Mouse (Mus musculus): ENCODE data around the gene Snd1. TPM values are rescaled to one million over a fixed set of nuclear protein-coding genes. Genes with fewer than 3 reads are reported as not detected.
A peak's percentile ranks its signal among the peaks of the same experiment; 100 is the strongest.

Gene Snd1
- total RNA-seq, 2 experiments from 2014 or later, result 114 TPM

DNA sequence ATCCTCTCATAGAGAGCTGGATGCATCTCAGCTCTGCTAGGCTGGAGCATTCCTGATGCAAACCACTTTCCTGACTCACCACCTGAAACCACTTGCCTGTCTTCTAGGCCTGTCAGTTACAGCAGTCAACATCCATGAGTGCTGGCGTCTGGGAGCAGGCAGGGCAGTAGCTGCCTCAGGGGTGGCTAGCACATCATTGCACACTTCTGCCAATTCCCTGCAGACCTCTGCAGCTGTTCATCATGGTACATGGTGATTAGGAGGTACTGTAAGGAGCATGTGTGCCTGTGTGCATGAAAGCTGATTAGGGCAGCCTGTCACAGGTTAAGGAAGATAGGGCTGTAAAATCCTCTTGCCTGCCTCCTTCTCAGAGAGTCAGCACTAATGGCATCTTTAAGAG, 153.5 kb downstream of the Snd1 start:
- intact Hi-C loops (cut with DNase I), result no loop called here
- no peak for DNase-seq

DNA sequence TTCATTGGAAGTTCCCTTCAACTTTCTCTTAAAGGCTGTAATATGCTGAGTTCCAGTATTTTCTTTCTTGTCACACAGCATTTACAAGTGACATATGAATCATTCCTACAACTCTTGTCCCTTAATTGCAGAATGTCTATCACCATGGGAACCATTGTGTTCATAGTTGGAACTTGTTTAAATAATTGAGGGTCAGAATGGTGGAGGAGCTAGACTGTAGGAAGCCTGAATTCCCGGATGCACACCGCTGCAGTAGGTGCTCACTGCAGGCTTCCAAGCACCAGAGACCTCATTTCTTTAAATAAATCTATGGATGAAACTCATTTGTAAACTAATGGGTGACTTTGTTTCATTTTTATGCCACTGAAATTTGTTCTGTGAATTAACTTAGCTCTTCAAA, 154.9 kb downstream of the Snd1 start:
- intact Hi-C loops (cut with DNase I), result no loop called here
- no peak for DNase-seq

GRCm38 (mm10) chr6:28630926-28631325, 156.0 kb downstream of the Snd1 start:
- intact Hi-C loops (cut with DNase I), result no loop called here
- DNase-seq, result peak; percentile 30

DNA sequence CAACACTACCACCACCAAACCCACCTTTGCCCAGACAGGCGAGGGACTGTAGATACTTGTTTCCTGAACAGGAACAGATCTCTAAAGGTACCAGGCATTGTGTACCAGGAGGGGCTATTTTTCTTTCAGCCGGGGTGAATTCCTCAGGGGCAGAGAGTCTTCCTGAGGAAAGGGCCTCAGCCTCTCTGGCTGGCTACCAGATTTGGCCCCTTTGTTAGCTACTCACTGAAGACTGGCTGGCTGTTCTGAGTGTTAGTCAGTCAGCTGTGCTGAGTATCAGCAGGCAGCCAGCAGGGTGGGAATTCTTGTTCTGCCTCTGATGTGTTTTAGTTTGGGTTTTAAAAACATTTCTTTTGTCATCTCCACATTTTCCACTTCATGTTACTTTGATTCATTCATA, 158.2 kb downstream of the Snd1 start:
- intact Hi-C loops (cut with DNase I), result no loop called here
- DNase-seq, result peak; percentile 62

- intact Hi-C loops (cut with DNase I), result no loop called here
- DNase-seq, result no peak
These were observed 158.7 kb downstream of the Snd1 start for GRCm38 (mm10) chr6:28633656-28634055.

- DNase-seq, result no peak
- intact Hi-C loops (cut with DNase I), result no loop called here
These were observed 160.2 kb downstream of the Snd1 start for GRCm38 (mm10) chr6:28635092-28635491.

GRCm38 (mm10) chr6:28635531-28636348, 160.8 kb downstream of the Snd1 start:
- no peak for DNase-seq
- intact Hi-C loops (cut with DNase I), result no loop called here

DNA sequence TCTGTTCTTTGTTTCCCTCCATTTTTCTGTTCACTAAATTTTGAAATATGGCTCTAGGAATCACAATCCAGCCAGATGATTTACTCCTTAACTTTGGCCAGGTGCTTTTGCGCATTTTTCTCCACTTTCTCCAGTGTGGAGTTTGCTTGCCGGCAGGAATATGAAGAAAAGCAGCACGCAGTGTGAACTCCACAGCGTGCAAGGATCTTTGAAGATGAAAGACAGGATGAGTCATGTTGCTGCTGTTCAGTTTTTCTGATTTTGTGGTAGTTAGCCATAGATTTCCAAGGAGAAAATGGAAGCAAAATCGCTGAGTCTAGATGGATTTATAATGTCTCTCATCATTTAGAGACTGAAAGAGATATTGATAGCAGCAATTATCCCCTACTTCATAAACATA, 165.1 kb downstream of the Snd1 start:
- intact Hi-C loops (cut with DNase I), result no loop called here
- DNase-seq, result no peak

- intact Hi-C loops (cut with DNase I), result no loop called here
These were observed 168.0 kb downstream of the Snd1 start for GRCm38 (mm10) chr6:28642909-28643308.

GRCm38 (mm10) chr6:28645231-28645630, 170.3 kb downstream of the Snd1 start:
- intact Hi-C loops (cut with DNase I), result no loop called here
- no peak for DNase-seq

More at GRCm38 (mm10) chr6:28642909-28643308, 168.0 kb downstream of the Snd1 start:
- DNase-seq, result no peak

GRCm38 (mm10) chr6:28656511-28656910, 181.6 kb downstream of the Snd1 start:
- DNase-seq, result no peak
- intact Hi-C loops (cut with DNase I), result no loop called here

DNA sequence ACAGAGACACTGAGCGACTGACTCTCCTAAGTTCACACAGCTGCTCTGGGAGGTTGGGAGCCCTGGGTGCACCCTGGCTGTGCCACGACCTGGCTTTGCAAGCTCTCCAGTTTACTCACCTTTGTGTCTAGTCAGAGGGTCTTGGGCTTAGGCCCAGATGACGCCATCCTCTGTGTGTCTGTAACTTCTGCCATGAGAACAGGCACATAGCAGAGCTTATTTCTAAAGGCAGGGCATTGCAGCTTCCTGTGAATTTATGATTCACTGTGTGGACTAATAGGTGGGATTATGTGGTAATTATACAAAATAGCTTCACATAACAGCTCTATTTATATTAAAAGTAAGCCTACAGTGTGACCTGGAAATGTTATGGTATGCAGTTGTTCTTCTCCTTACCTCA, 188.1 kb downstream of the Snd1 start:
- intact Hi-C loops (cut with DNase I), result no loop called here
- DNase-seq, result no peak

DNA sequence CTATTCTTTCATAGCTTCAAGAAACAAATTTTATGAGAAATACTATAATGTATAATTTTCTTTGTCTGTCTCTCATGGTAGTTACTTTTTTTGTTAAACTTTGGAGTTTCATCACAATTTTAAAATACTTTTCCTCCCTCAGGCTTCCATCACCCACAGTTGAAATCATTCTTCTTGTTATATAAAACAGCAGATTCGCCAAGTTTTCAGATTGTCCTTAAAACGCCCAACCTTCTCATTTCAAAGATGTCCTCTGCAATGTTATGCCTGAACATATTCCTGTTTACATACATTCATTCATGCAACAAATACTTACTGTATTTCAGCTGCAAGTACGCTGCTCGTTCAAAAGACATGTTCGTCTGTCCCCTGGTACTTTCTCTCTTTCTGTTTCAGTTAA, 188.7 kb downstream of the Snd1 start:
- no peak for DNase-seq
- intact Hi-C loops (cut with DNase I), result no loop called here

DNA sequence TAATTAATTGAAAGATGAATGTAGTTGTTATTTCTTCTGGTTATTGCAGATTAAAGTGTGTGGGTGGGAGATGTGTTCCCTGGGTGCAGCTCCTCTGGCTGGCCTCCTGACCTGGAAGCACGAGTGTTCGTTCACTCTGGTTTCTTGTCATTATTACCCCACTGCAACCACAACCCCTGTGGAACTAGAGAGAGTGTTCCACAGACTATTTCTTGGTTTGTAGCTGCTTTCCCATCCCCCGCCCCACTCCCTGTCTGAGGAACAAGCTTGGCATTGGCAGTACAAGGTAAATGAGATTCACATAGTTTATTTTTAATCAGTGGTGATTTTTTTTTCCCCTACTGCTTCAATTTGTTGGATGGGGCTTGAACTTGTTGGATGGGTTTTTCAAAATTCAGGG, 189.8 kb downstream of the Snd1 start:
- intact Hi-C loops (cut with DNase I), result no loop called here
- no peak for DNase-seq

GRCm38 (mm10) chr6:28667586-28667985, 192.6 kb downstream of the Snd1 start:
- intact Hi-C loops (cut with DNase I), result no loop called here
- DNase-seq, result no peak

DNA sequence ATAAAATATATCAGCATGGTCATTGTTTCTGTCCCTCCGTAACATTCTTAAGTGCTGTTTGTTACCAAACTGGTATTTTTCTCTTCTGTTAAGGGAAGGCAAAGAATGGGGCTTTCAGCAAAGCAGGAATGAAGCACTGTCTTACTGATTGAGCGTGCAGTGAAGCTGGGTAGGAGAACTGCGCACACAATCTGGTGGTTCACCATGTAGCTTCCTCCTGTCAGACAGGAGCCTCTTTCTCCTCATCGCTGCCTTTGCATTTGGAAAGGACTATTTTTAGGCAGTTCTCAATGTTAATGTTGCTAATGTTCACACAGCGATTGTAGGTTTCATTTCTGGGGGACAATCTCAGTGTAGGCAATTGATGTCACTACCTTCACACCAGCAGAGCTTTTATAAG, 194.3 kb downstream of the Snd1 start:
- intact Hi-C loops (cut with DNase I), result no loop called here
- no peak for DNase-seq

- no peak for DNase-seq
- intact Hi-C loops (cut with DNase I), result no loop called here
These were observed 197.4 kb downstream of the Snd1 start for GRCm38 (mm10) chr6:28672388-28672787.

DNA sequence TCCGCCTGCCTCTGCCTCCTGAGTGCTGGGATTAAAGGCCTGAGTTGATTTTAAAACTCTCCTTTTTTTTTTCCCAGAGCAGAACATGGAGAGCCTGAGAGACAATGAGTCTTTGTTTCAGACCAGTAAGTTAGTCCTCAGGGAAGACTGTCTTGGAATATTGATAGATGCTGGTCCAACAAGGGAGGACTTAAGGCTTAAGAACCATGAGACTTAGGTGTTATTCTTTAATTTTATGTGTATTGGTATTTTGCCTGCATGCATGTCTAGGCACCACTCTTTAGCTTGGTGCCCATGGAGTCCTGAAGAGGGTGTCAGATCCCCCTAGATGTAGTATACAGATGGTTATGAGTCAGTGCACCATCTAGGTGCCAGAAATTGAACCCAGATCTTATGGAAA, 199.7 kb downstream of the Snd1 start:
- intact Hi-C loops (cut with DNase I), result no loop called here

DNA sequence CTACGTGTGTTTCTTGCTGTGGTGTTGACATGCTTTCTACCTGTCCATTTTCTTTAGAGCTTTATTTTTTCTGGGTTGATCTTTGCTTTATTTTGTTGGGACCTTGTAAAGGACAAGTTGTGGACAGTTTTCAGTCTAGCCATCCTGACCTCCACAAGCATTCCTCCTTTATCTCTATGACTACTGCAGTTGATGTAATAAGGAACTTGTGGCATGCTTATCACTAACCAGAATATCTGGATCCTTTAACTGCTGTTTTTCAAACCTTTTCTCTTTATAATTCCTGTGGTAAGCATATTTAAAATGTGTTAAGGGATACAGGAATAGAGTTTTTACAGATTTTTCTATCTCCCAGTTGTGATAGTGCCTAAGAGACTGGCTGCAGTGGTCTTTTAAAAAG, 204.0 kb downstream of the Snd1 start:
- intact Hi-C loops (cut with DNase I), result no loop called here
- no peak for DNase-seq

More for the DNA sequence above, 199.7 kb downstream of the Snd1 start:
- DNase-seq, result no peak

GRCm38 (mm10) chr6:28680537-28680936, 205.6 kb downstream of the Snd1 start:
- DNase-seq, result no peak
- intact Hi-C loops (cut with DNase I), result no loop called here

DNA sequence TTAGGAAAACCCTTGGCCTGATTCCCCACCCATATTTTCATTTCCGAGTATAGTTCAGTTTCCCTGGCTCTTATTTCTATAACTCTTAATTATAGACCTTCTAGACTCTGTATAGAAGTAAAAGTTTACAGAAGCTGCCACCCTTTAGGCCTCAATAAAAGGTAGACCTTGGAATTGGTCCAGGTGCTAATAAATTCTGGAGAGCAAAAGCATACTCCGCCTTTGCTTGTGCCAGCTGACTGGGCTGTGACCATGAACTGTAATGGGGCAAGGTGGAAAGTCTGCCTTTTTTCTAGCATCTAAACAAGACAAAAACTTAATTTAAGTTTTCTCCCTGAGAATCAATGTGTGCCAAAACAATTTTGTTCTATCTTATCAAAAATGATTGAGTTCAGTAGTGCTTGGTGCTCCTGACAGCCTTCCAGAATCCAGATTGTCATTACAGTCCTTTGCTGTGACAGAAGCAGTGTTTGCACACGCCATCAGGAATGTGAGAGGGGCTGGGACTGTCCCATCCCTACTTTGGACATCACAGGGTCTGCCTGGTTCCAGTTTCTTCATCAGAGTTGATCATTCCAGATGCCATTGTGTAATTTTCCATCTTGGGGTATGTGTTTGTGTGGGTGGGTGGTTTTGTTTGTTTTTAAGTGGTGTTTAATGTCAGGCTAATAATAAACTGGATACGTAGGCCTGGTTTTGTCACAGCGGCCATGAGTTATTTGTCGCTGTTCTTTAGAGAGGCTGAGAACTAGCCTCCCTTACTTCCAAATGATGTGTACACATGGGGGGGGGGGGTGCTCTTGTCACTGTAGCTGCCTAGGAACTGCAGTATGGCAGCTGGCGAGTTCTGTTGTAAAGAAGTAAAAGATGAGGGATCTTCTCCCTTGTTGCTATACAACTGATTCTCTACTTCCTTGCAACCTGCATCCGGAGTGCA, 206.8 kb downstream of the Snd1 start:
- no peak for DNase-seq
- intact Hi-C loops (cut with DNase I), result no loop called here

DNA sequence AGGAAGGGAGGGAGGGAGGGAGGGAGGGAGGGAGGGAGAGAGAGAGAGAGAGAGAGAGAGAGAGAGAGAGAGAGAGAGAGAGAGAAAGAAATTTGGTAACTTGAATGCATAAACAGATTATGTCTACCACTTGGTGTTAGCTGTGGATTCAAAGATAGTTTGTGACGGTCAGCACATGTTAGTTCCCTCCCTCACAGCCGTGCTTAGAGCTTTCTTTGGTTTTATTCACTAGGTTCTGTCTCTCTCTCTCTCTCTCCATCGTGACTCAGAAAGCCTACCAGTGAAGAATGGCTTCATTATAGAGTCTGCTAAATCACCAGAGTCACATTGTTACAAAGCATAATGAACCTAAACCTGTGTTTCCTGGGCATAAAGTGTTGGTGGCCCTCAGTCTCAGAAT, 210.1 kb downstream of the Snd1 start:
- intact Hi-C loops (cut with DNase I), result no loop called here
- DNase-seq, result no peak

All from left cerebral cortex, postnatal 4 days (tissue).